Mouse (Mus musculus) ES-Bruce4 (cell line): Measurements from ENCODE around the gene Rab13.

Experiments
- CTCF ChIP-seq: IDR thresholded peaks from one replicate; pipeline ENCODE4 v1.8.1; 2011; ENCODE audit warnings: low read depth, low read length
- POLR2A ChIP-seq: IDR thresholded peaks from one replicate; pipeline ENCODE4 v1.8.1; 2011; ENCODE audit warnings: low read length; ENCODE audit not compliant: insufficient read depth

GRCm38 (mm10) chr3:90215825-90216380, 2.4 kb downstream of the Rab13 start:
- TF ChIP-seq CTCF (no peak), POLR2A (no peak)
